Mouse (Mus musculus) granulocyte monocyte progenitor cell, adult 5-6 weeks (primary cell): ENCODE results near the gene Gm6614. TPM values are rescaled to one million over a fixed set of nuclear protein-coding genes. Genes with fewer than 3 reads are reported as not detected.
"Not testable (repeated sequence)": the region's sequence is repeated elsewhere in the genome, so short reads cannot be mapped to it uniquely, and the experiment has no call there.

ENCODE experiments used
- ATAC-seq: replicated peaks from 2 replicates; pipeline ENCODE4 v1.8.0; 2016; ENCODE audit warnings: mild to moderate bottlenecking, moderate TSS enrichment, inconsistent platforms; ENCODE audit not compliant: poor library complexity, severe bottlenecking
- total RNA-seq, 2 experiments: library from RNA; stranded (forward) in 1 of 2; stranded (reverse) in 1 of 2; fragments of 200-712, 200-1000 nt in 1 of 2; fragments of >200 nt in 1 of 2; fragmentation: Nextera tagmentation in 1 of 2; gene quantifications; 2 replicates each; pipeline ENCODE4 v1.2.3; 2014 to 2017

The Gm6614 gene
- total RNA-seq (2014; fragmentation: Nextera tagmentation) (not detected in 2 replicates), total RNA-seq (2017) (not detected in 2 replicates)

DNA sequence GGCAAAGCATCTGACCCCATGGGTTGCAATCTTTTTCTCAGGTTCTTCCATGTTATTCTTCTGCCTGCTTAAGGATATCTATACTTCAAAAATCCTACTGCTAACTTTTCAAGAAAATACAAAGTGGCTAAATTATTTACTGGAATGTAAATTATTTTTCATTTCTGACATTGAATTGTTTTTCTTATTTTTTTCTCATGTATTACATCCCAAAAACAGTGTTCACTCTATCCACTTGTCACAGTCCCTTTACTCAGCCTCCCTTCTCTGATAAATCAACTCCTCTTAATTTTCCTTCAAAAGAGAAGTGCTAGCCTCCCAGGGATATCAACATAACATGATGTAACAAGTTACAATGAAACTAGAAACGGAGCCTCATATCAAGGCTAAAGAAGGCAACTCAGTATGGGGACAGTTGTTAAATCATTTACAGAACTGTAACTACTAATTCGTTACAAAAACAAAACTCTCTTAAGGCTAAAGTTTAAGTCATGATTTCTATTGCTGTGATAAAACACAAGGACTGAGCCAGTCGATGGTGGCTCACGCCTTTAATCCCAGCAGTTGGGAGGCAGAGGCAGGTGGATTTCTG lies at the start of gene Gm6614:
Gene Gm6614, minus strand, starts transcription at position 51 of the 592 bp plus-strand sequence.
- ATAC-seq: no peak

DNA sequence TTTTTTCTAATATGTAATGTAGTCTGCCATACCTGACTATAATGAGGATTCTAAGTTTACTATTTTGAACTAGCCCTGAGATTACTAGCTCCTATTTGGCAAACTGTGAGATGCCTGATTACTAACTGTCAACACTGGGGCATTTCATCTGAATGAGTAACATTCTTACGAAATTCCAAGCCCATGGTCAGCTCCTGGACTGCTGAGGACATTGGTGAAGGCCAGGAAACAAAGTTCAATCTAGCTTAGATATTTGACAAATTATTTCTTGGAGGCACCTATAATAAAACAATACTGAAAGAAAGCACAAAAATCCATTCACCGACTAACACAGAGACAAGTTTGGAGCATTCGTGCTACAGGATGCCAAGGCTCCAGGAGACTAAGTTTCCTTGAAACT lies 47.1 kb upstream of the Gm6614 start:
- ATAC-seq: not testable (repeated sequence)

DNA sequence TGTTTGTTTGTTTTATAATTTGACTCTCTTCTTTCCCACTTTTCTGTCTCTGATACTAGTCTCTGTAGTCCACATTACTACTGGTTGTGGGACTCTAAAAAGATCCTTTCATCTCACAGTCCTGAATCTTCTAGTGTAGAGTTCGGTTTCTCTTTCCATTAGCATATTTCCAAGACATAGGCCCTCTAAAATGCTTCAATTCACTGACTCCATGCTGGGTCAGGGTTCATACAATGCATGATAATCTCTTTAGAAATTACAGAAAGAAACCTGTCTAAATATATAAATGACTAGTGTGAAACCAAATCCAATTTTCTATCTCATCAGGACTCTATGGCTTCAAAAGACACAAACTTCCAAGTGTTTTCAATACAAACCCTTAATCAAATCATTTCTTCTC lies 36.5 kb upstream of the Gm6614 start:
- no peak for ATAC-seq

DNA sequence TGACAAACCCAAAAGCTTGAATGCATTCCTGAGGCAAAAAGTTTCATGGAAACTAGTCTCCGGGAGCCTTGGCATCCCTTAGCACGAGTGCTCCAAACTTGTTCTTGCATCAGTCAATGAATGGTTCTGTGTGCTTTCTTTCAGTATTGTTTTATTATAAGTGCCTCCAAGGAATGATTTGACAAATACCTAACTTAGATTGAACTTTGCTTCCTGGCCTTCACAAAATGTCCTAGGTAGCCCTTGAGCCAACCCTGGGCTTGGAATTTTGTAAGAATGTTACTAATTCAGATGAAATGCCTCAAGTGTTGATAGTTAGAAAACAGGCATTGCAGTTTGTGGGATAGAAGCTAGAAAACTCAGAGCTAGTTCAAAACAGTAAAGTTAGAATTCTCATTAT lies 34.5 kb upstream of the Gm6614 start:
- ATAC-seq: no peak

DNA sequence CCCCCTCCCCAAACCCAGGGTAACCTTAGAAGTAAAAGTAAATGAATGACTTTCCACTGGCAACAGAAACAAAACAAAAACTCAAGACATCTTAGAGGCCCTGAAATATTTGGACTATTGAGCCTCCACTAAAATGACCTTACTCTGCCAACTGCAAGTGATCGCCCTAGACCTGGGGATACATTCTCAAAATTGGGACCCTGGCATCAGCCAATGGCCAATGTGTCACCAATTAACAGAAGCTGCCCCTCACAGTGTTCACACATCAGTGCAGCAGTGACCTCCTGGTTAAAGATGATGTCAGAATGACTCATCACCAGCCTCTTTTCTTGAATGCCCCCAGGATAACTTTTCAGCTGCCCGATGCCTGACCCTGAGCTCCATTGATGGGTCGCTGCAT lies 30.7 kb upstream of the Gm6614 start:
- ATAC-seq: no peak

DNA sequence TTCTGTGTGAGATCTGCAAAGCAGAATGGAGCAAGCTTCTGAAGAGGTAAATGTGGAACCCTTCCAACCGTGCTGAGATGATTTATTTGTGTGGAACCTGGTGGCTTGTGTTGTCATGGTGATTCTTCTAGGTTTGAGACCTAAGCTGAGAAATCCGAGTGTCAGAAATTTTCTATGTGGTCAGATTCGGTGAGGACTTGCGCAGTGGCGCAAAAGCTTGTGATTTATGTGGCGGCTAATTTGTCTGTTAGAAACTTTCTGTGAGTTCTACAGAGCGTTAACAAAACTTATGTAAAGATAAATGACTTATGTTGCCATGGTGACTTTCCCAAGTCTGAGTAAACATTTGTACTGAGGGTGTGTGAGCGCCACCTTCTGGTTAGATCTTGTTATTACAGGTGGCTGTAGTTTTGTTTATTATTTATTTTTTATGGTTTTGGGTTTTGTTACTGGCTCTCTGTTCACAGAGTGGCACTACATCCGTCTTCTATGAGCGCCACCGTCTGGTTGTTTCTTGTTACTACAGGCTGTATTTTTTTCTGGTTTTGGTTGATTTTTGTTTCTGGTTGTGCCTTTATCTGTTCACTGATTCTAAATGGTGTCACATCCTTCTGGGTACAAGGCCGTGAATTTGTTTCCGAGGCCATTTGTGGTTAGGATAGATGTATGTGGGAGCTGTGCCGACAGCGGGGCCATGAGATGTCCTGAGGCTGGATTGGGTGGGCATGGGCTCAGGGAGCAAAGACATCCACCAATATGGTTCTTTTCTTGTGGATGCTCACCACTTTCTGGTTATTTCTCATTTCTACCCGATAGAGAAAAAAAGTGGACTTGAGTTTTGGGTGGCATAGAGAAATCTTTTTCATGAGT lies 29.3 kb upstream of the Gm6614 start:
- peak; percentile 76 for ATAC-seq

DNA sequence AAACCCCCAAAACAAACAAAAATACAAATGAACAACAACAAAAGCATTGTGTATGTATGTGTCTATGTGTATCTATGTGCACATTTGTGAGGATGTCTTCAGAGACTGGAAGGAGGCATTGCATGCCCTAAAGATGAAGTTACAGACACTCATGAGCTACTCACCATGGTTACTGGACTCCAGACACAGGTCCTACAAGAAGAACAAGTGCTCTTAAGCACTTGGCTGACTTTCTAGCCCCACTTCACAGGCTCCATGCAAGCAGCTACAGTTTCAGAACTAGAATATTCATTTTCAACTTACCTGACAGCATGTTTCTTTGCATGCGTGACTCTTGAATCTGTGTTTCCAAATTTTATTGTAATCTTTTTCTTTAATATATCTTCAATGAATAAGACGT lies 24.6 kb upstream of the Gm6614 start:
- no peak for ATAC-seq

DNA sequence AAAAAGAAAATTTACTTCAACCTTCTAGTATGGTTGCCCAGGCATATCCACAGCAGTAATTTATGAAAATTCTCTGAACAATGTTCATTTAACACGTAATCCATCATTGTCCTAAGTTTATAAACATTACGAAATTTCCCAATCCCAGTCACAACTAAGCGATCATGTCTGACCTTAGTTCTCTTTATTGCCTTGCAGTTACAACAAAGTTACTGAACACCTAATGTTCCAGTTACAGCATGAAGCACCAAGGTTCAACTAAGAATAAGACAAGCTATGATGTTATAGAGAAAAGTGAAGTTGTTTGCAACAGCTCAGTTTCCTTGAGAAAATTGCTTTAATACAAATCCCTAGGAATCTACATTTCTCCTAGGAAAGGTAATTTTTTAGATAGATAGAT lies 10.5 kb upstream of the Gm6614 start:
- no peak for ATAC-seq

DNA sequence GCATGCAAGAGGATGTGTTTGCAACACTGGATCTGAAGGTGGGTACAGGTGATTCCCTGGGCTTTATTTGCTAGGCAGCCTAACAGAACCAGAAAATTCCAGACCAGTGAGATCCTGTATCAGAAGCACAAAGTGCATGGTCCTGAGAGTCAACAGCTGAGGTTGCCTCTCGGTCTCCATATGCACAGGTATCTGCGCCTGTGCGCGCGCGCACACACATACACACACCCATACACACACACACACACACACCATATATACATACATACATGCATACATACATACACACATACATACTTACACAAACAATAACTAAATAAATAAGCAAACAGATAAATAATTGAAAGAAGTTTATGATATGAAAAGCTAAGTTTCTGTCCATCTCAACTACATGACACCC lies 24.4 kb downstream of the Gm6614 start:
- ATAC-seq: no peak

DNA sequence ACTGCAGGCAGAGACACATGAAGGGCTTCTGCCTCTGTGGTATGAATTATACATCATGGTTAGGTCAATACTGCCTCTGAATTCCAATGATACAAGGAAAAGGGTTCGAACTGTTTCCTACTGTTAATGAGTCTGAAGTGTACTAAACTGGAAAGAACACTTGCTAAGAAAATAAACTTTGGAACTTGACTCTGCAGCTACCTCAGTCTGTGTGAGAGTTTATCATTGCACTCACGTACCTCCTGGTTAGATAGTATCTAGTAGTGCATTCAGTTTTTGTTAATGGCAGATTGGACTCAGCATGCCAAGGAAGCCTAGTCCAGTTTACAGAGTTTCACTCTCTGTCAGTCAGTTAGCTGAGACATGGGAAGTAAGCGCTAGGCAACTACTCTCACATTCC lies 26.6 kb downstream of the Gm6614 start:
- ATAC-seq: no peak

DNA sequence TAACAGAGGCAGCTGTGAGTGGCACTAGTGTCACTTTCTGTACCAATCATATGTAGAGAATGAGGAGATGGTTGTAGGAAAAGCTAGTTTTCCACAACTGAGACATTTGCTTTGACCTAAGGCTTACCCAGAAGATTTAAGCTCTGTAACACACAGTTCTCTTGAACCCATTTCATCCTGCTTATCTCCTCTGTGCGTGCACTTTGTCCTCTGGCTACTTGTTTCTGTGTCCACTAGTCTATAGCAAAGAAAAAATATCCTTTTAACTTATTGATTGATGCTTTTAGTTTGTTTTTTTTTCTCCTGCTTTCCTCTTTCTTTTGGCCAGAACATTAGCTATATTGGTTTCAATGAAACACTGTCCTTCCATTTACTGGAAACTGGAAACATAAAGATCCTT lies 48.8 kb downstream of the Gm6614 start:
- ATAC-seq: no peak

DNA sequence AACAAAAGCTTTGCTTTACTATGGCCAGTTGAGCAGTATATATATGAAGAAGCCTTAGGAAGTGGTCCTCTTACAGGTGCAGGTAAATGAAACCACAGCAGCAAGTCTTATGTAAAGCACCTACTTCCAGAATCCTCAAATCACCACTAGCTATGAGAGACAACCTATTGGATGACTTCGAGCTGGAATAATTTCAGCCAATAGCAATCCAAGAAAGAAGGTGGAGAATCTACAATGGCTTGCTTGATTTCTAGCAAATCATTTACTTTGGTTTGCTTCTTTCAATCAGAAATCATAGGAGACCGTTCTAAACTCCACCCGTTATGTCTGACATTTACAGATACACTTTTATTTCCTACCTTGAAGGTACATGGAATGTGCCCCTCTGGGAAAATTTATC lies 49.4 kb downstream of the Gm6614 start:
- ATAC-seq: no peak

DNA sequence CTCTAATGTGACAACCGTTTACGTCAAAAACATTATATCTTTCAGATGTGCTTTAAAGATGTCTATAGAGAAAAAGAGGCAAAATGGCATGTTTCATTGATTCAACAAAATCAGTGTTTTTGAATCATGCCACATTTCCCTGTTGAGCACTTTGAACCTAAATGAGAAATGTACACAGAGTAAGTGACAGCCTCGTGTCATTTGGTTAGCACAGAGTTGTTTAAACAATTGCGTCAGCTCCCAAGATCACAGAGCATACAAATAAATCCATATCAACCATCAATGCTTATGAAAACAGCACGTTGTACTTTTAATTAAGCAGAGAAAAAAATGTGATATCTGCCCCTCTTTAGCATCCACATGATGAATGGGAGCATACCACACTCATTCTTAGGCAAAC lies 50.7 kb downstream of the Gm6614 start:
- ATAC-seq: no peak

DNA sequence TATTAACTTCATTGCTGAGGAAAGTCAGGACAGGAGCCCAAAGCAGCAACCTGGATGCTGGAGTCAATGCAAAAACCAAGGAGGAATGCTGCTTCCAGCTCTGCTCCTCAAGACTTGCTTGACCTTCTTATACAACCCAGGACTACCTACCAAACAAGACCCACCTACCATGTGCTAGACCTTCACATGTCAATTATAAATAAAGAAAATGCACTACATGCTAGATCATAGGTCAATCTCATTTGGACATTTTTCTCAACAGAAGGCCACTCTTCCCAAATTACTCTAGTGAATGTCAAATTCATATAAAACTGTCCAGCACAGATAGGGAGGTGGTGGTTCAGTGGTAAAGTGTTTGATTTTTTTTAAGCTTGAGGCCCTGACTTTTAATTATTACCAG lies 64.4 kb downstream of the Gm6614 start, which contains the start of gene Slco1a1:
Gene Slco1a1, minus strand, starts transcription at position 101 of the 400 bp plus-strand sequence.
- ATAC-seq: no peak

DNA sequence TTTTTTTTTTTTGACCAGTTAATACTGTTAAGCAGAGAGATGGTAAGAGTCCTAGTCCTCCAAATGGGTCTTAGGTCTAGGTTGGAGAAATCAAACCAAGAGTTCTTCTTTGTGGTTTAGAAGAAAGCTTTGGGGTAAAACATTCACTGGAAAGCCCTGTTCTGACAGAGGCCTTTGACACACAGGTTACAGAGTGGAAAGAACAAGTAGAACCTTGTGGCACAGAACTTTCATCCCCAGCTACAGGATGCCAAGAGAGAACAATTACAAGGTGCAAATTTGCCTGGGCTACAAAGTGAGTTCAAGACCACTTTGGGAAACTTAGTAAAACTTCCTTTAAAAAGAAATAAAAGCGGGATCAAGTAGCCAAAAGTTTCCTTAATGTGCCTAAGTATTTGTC lies 70.8 kb downstream of the Gm6614 start:
- ATAC-seq: no peak

Other genes with a start within 250 kb of the Gm6614 start
- not detected in 2 replicates for gene Gm5724, start 237.6 kb downstream of the Gm6614 start, total RNA-seq (2014; fragmentation: Nextera tagmentation)
- gene Gm5724, start 237.6 kb downstream of the Gm6614 start, total RNA-seq (2017): not detected in 2 replicates
- not detected in 2 replicates for gene Slco1a4, start 155.2 kb downstream of the Gm6614 start, total RNA-seq (2014; fragmentation: Nextera tagmentation)
- gene Slco1a4, start 155.2 kb downstream of the Gm6614 start, total RNA-seq (2017): not detected in 2 replicates
- gene Slco1a1, start 64.5 kb downstream of the Gm6614 start, total RNA-seq (2014; fragmentation: Nextera tagmentation): not detected in 2 replicates
- not detected in 2 replicates for gene Slco1a1, start 64.5 kb downstream of the Gm6614 start, total RNA-seq (2017)
- not detected in 2 replicates for gene Slco1a6, start 197.1 kb upstream of the Gm6614 start, total RNA-seq (2014; fragmentation: Nextera tagmentation)
- gene Slco1a6, start 197.1 kb upstream of the Gm6614 start, total RNA-seq (2017): not detected in 2 replicates